Mouse (Mus musculus) stomach, postnatal 0 days (tissue): ENCODE data around the gene Atp8a2. TPM values are rescaled to one million over a fixed set of nuclear protein-coding genes. Genes with fewer than 3 reads are reported as not detected.

Experiments
- ATAC-seq: fragments of 200-750 bp; cut with Nextera tagmentation; 2 replicates; pipeline ENCODE4 v1.8.0; 2017; ENCODE audit not compliant: low FRiP score, low TSS enrichment
- DNase-seq: peaks from one replicate; pipeline ENCODE4 v3.0.0-alpha.2; 2016; ENCODE audit warnings: low spot score
- H3K27ac ChIP-seq: fragments of 300-500 bp; sonication (generic); replicated peaks from 2 replicates; pipeline ENCODE4 v1.5.1; 2014; ENCODE audit warnings: mild to moderate bottlenecking, control low read depth
- H3K27me3 ChIP-seq: fragments of 300-500 bp; sonication (generic); 2 replicates; pipeline ENCODE4 v1.6.1; 2014; ENCODE audit warnings: low read length; ENCODE audit not compliant: control insufficient read depth, insufficient read depth
- H3K36me3 ChIP-seq: fragments of 300-500 bp; sonication (generic); 2 replicates; pipeline ENCODE4 v1.6.1; 2014; ENCODE audit warnings: low read length, mixed read lengths; ENCODE audit not compliant: control insufficient read depth, insufficient read depth
- H3K4me1 ChIP-seq: fragments of 300-500 bp; sonication (generic); replicated peaks from 2 replicates; pipeline ENCODE4 v1.6.1; 2014; ENCODE audit warnings: antibody characterized with exemption; ENCODE audit not compliant: control insufficient read depth, insufficient read depth
- H3K4me2 ChIP-seq: fragments of 300-500 bp; sonication (generic); replicated peaks from 2 replicates; pipeline ENCODE4 v1.6.1; 2014; ENCODE audit warnings: low read depth, mild to moderate bottlenecking, control low read depth, moderate library complexity
- H3K4me3 ChIP-seq: fragments of 300-500 bp; sonication (generic); 2 replicates; pipeline ENCODE4 v1.5.1; 2014; ENCODE audit warnings: low read depth, low read length, control low read depth
- H3K9ac ChIP-seq: fragments of 300-500 bp; sonication (generic); 2 replicates; pipeline ENCODE4 v1.6.1; 2014; ENCODE audit warnings: mild to moderate bottlenecking, low read length, control low read depth, mixed read lengths
- H3K9me3 ChIP-seq: fragments of 300-500 bp; sonication (generic); 2 replicates; pipeline ENCODE4 v1.6.1; 2016; ENCODE audit warnings: low read length; ENCODE audit not compliant: control insufficient read depth
- CTCF ChIP-seq: IDR thresholded peaks from 2 replicates; pipeline ENCODE4 v1.5.1; 2016; ENCODE audit warnings: antibody characterized with exemption, low read depth, mild to moderate bottlenecking, moderate library complexity
- EP300 ChIP-seq: optimal IDR thresholded peaks from 2 replicates; pipeline ENCODE3; 2016; ENCODE audit warnings: antibody characterized with exemption
- whole genome bisulfite sequencing: fragments of 180-500 bp; shearing (Covaris S2); extraction: QIAGEN DNeasy Blood & Tissue Kit; methylation state at CpG from one replicate; pipeline ENCODE4 v1.1.7; 2014; 5-methylcytosine and 5-hydroxymethylcytosine counted together
- polyA plus RNA-seq: library from polyadenylated mRNA; unstranded; fragments of >200 nt; fragmentation: Nextera tagmentation; extraction: Ambion mirVana; gene quantifications from 2 replicates; pipeline ENCODE4 v1.2.1, GENCODE M21; 2015

The Atp8a2 gene
- polyA plus RNA-seq, 1 experiment from 2014 or later, result 6.3 TPM

GRCm38 (mm10) chr14:60131196-60131876 is 65.6 kb downstream of the Atp8a2 start:
- no peak for TF ChIP-seq EP300
- no peak for TF ChIP-seq CTCF
- Histone ChIP-seq H3K36me3 (no peaks in the 10 kb centered on the region), H3K27me3 (no peaks in the 10 kb centered on the region), H3K4me1 (no peaks in the 10 kb centered on the region), H3K9ac (no peak overlapping the region), H3K9me3 (no peaks in the 10 kb centered on the region), H3K27ac (no peak overlapping the region), H3K4me2 (no peak overlapping the region), H3K4me3 (no peak overlapping the region)
- 79% methylated on average over 9 of the region's 9 CpGs for WGBS
- ATAC-seq (no peak), DNase-seq (no peak)

DNA sequence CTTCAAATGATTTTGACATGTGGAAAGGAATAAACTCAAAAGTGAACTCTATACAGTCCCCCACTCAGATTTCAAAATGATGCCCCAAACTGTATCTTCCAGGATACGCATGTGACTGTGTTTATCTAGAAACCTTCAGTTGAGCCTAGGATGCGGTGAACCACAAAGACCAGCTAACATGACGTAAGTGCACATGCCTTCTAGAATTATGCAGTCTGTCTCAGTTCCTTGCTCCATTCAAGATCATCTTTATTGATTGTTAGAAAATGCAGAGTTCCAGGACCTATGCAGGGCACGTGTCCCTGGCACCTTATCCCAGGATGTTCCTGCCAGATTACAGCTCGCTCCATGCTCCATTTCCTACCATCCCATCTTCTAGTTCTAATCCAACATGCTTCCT is 67.4 kb downstream of the Atp8a2 start:
- WGBS, result 86% methylated on average over 5 of the region's 5 CpGs
- no peaks in the 10 kb centered on the region for H3K36me3 ChIP-seq
- TF ChIP-seq CTCF (no peak), EP300 (no peak)
- H3K4me3 ChIP-seq, result no peak overlapping the region
- no peak overlapping the region for H3K9ac ChIP-seq
- no peak overlapping the region for H3K4me2 ChIP-seq
- no peak overlapping the region for H3K27ac ChIP-seq
- H3K4me1 ChIP-seq, result no peaks in the 10 kb centered on the region
- ATAC-seq, result no peak
- no peaks in the 10 kb centered on the region for H3K27me3 ChIP-seq
- H3K9me3 ChIP-seq, result no peaks in the 10 kb centered on the region
- DNase-seq, result no peak

DNA sequence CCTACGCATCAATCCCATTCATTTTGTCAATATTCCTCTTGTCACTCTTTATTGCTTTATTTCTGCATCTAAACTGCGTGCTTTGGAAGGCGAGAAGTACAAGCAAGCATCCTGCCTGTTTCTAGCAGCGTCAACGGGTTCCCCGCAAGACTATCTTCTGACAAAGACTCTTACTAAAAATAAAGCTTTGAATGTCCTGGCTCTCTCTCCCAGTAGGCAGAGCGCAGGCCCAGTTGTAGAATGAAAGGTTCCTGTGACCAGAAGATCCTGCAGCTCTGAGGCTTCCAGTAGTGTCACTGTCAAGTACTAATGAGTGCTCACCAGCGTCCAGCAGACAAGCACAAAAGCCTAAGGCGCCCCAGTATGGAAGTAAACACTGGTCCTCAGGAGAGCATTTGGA is 71.8 kb downstream of the Atp8a2 start:
- 82% methylated on average over 9 of the region's 9 CpGs for WGBS
- ATAC-seq, result no peak

GRCm38 (mm10) chr14:60121572-60121971 is 75.4 kb downstream of the Atp8a2 start:
- DNase-seq (no peak), ATAC-seq (no peak)
- H3K27ac ChIP-seq, result no peak overlapping the region
- TF ChIP-seq EP300 (no peak), CTCF (no peak)
- no peak overlapping the region for H3K4me3 ChIP-seq
- no peaks in the 10 kb centered on the region for H3K9me3 ChIP-seq
- no peaks in the 10 kb centered on the region for H3K4me1 ChIP-seq
- H3K4me2 ChIP-seq, result no peak overlapping the region
- no peaks in the 10 kb centered on the region for H3K27me3 ChIP-seq
- no peak overlapping the region for H3K9ac ChIP-seq
- WGBS, result 49% methylated on average over 10 of the region's 10 CpGs
- no peaks in the 10 kb centered on the region for H3K36me3 ChIP-seq

More for the DNA sequence above, 71.8 kb downstream of the Atp8a2 start:
- no peak for TF ChIP-seq EP300
- no peak for TF ChIP-seq CTCF
- H3K27me3 ChIP-seq, result no peaks in the 10 kb centered on the region
- no peak overlapping the region for H3K27ac ChIP-seq
- no peak overlapping the region for H3K4me3 ChIP-seq
- no peak for DNase-seq
- no peaks in the 10 kb centered on the region for H3K4me1 ChIP-seq
- no peaks in the 10 kb centered on the region for H3K36me3 ChIP-seq
- H3K9ac ChIP-seq, result no peak overlapping the region
- H3K4me2 ChIP-seq, result no peak overlapping the region
- H3K9me3 ChIP-seq, result no peaks in the 10 kb centered on the region

- H3K9ac ChIP-seq, result no peak overlapping the region
- H3K36me3 ChIP-seq, result no peaks in the 10 kb centered on the region
- DNase-seq (no peak), ATAC-seq (no peak)
- 82% methylated on average over 9 of the region's 9 CpGs for WGBS
- H3K9me3 ChIP-seq, result no peaks in the 10 kb centered on the region
- no peak for TF ChIP-seq EP300
- TF ChIP-seq CTCF, result no peak
- H3K27ac ChIP-seq, result no peak overlapping the region
- no peaks in the 10 kb centered on the region for H3K27me3 ChIP-seq
- H3K4me1 ChIP-seq, result no peaks in the 10 kb centered on the region
- H3K4me3 ChIP-seq, result no peak overlapping the region
- H3K4me2 ChIP-seq, result no peak overlapping the region
Measured at GRCm38 (mm10) chr14:60117792-60118585, 79.0 kb downstream of the Atp8a2 start.
